In genomic region chr17:67976465-67976864, GRCm38 (mm10) we compare ENCODE assay signal across 20 mouse cellular contexts. TPM values are rescaled to one million over a fixed set of nuclear protein-coding genes. Genes with fewer than 3 reads are reported as not detected.
DNase-seq lines count a peak whose midpoint lies in the region; ATAC-seq and TF ChIP-seq lines count a peak whose summit lies in the region.
"Had no signal": no experiment of that assay in that cellular context is flagged by ENCODE, and none has a peak within 500 bp of the region (broad histone marks: within the 10 kb centered on the region; RNA-seq: fewer than 3 reads in every experiment).

No protein-coding gene starts in this region.

- TF ChIP-seq CTCF in kidney, postnatal 0 days (IDR thresholded peaks at IDR 0.05; ENCODE audit: low read depth): no peak
- TF ChIP-seq CTCF in stomach, postnatal 0 days (IDR thresholded peaks at IDR 0.05; ENCODE audit: low read depth): no peak

- DNase-seq in heart, adult 11 months: peak; percentile 90
- no peak for DNase-seq in heart, adult 18-20 months
- DNase-seq in kidney, postnatal 0 days (ENCODE audit: low spot score): no peak
- no peak for DNase-seq in kidney, postnatal 36 days
- DNase-seq in stomach, postnatal 0 days (ENCODE audit: low spot score): no peak
- DNase-seq in adrenal gland, postnatal 4 days (ENCODE audit: low spot score in 2 of 2): no peak
- DNase-seq in spleen, postnatal 4 days (ENCODE audit: low spot score in 2 of 2): no peak
- DNase-seq: adrenal gland, adult 8-10 months; cerebellum, adult 11-12 months; cerebellum, postnatal 36 days; gastrocnemius, postnatal 25 days; kidney, adult 8-10 months; liver; liver, postnatal 0 days; right cerebral cortex, postnatal 25 days had no signal

- H3K9me3 ChIP-seq in kidney, postnatal 0 days (replicated peaks; ENCODE audit: low read length): no peaks in the 10 kb centered on the region
- H3K9me3 ChIP-seq in stomach, embryonic 14.5 days (ENCODE audit: control insufficient read depth, low read depth, low read length): no peaks in the 10 kb centered on the region
- no peaks in the 10 kb centered on the region for H3K9me3 ChIP-seq in stomach, postnatal 0 days (ENCODE audit: control insufficient read depth, low read length)
- H3K9me3 ChIP-seq: embryonic facial prominence, embryonic 12.5 days; forebrain, embryonic 10.5 days; hindbrain, embryonic 15.5 days had no signal

- no peak overlapping the region for H3K9ac ChIP-seq in kidney, postnatal 0 days (ENCODE audit: low read depth, low read length)
- no peak overlapping the region for H3K9ac ChIP-seq in stomach, embryonic 14.5 days (replicated peaks; ENCODE audit: low read depth, low read length)
- no peak overlapping the region for H3K9ac ChIP-seq in stomach, postnatal 0 days (ENCODE audit: low read length)
- H3K9ac ChIP-seq: embryonic facial prominence, embryonic 12.5 days; hindbrain, embryonic 15.5 days; liver, postnatal 0 days had no signal

- 0 out of 2 replicates have a peak overlapping the region, but pooled peaks have one; percentile 19 for H3K27ac ChIP-seq in kidney, postnatal 0 days
- no peak overlapping the region for H3K27ac ChIP-seq in stomach, embryonic 14.5 days (ENCODE audit: low read length)
- H3K27ac ChIP-seq in stomach, postnatal 0 days (replicated peaks): no peak overlapping the region
- H3K27ac ChIP-seq: embryonic facial prominence, embryonic 12.5 days; forebrain, embryonic 10.5 days; hindbrain, embryonic 15.5 days had no signal

- no peak for ATAC-seq in kidney, postnatal 0 days (replicated peaks; ENCODE audit: low FRiP score, low read depth)
- 0 out of 2 replicates have a peak, but pooled peaks have one; percentile 53 for ATAC-seq in stomach, embryonic 14.5 days (ENCODE audit: insufficient number of reproducible peaks, insufficient read depth, low FRiP score, low read depth)
- ATAC-seq in stomach, postnatal 0 days (ENCODE audit: low FRiP score, low TSS enrichment): no peak
- ATAC-seq: liver, postnatal 0 days had no signal

- no peaks in the 10 kb centered on the region for H3K27me3 ChIP-seq in kidney, postnatal 0 days (ENCODE audit: insufficient read depth, low read length)
- H3K27me3 ChIP-seq in stomach, embryonic 14.5 days (ENCODE audit: control insufficient read depth, insufficient read depth, low read length): no peaks in the 10 kb centered on the region
- no peaks in the 10 kb centered on the region for H3K27me3 ChIP-seq in stomach, postnatal 0 days (ENCODE audit: control insufficient read depth, insufficient read depth, low read length)
- H3K27me3 ChIP-seq: embryonic facial prominence, embryonic 12.5 days; hindbrain, embryonic 15.5 days had no signal

- no peak overlapping the region for H3K4me2 ChIP-seq in kidney, postnatal 0 days (ENCODE audit: low read length)
- no peak overlapping the region for H3K4me2 ChIP-seq in stomach, embryonic 14.5 days (replicated peaks; ENCODE audit: low read depth, low read length)
- H3K4me2 ChIP-seq in stomach, postnatal 0 days (replicated peaks; ENCODE audit: low read depth): no peak overlapping the region
- H3K4me2 ChIP-seq: embryonic facial prominence, embryonic 12.5 days; hindbrain, embryonic 15.5 days had no signal

- TF ChIP-seq EP300 in stomach, postnatal 0 days (optimal IDR thresholded peaks at IDR 0.05): no peak

- 60% methylated on average over 2 of the region's 2 CpGs for WGBS in kidney, postnatal 0 days
- 44% methylated on average over 2 of the region's 2 CpGs for WGBS in stomach, embryonic 14.5 days
- WGBS in stomach, postnatal 0 days: 30% methylated on average over 2 of the region's 2 CpGs

- H3K4me1 ChIP-seq in kidney, postnatal 0 days (replicated peaks; ENCODE audit: insufficient read depth, low read length): no peaks in the 10 kb centered on the region
- H3K4me1 ChIP-seq in stomach, embryonic 14.5 days (ENCODE audit: control insufficient read depth, insufficient read depth, low read length): peaks cover 30% of the 10 kb centered on the region
- H3K4me1 ChIP-seq in stomach, postnatal 0 days (replicated peaks; ENCODE audit: control insufficient read depth, insufficient read depth): no peaks in the 10 kb centered on the region; the same call in 1 of the 2 replicates

- H3K4me3 ChIP-seq in kidney, postnatal 0 days (replicated peaks; ENCODE audit: low read depth, low read length): no peak overlapping the region
- no peak overlapping the region for H3K4me3 ChIP-seq in stomach, embryonic 14.5 days (ENCODE audit: low read depth, low read length)
- H3K4me3 ChIP-seq in stomach, postnatal 0 days (ENCODE audit: low read depth, low read length): no peak overlapping the region
- H3K4me3 ChIP-seq: embryonic facial prominence, embryonic 12.5 days; forebrain, embryonic 10.5 days; hindbrain, embryonic 15.5 days had no signal

- no peaks in the 10 kb centered on the region for H3K36me3 ChIP-seq in kidney, postnatal 0 days (ENCODE audit: insufficient read depth, low read length)
- no peaks in the 10 kb centered on the region for H3K36me3 ChIP-seq in stomach, embryonic 14.5 days (ENCODE audit: control insufficient read depth, insufficient read depth, low read length)
- no peaks in the 10 kb centered on the region for H3K36me3 ChIP-seq in stomach, postnatal 0 days (ENCODE audit: control insufficient read depth, insufficient read depth, low read length)
- H3K36me3 ChIP-seq: embryonic facial prominence, embryonic 12.5 days; forebrain, embryonic 10.5 days; hindbrain, embryonic 15.5 days had no signal

RNA-seq across cellular contexts. Expression of gene Arhgap28, which starts 27.5 kb away (rescaled TPM):
- 1 to 10 TPM; 1.4 to 1.8 TPM for total RNA-seq in heart, adult 18-20 months (2021)
- polyA plus RNA-seq in kidney, postnatal 0 days (2015; fragmentation: Nextera tagmentation; extraction: Ambion mirVana): 11.5 and 12.3 TPM in 2 replicates
- polyA plus RNA-seq in stomach, embryonic 14.5 days (2014; fragmentation: Nextera tagmentation; extraction: Ambion mirVana): 43.3 and 45.3 TPM in 2 replicates
- polyA plus RNA-seq in stomach, postnatal 0 days (2015; fragmentation: Nextera tagmentation; extraction: Ambion mirVana): 5.7 and 5.8 TPM in 2 replicates
- 10 to 100 TPM; 18.7 to 22.7 TPM for total RNA-seq in adrenal gland, postnatal 4 days (2021)
- total RNA-seq: megakaryocyte-erythroid progenitor cell, adult 5-6 weeks had no signal
